In the genomic region with DNA sequence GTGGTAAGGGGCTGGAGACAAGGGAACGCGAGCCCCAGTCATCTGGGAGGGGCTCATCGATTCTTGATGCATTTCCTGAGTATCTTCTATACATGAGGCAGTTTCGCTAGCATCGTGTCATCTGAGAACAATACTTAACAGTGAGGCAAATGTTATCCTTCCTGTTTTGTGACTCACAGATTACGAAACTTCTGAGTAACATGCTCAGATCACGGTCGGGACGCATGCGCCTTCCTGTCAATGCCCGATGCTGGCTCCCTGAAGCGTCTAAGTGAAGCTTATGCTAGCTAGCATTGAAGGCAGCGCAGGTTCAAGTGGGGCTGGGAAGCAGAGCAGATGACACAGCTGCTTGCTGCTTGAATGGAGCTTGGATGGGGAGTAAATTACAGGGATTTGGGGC, we compare ENCODE assay signal across 10 mouse cellular contexts. TPM values are rescaled to one million over a fixed set of nuclear protein-coding genes. Genes with fewer than 3 reads are reported as not detected.
A peak's percentile ranks its signal among the peaks of the same experiment; 100 is the strongest.
DNase-seq lines count a peak whose midpoint lies in the region; ATAC-seq and TF ChIP-seq lines count a peak whose summit lies in the region.
"Had no signal": no experiment of that assay in that cellular context is flagged by ENCODE, and none has a peak within 500 bp of the region (broad histone marks: within the 10 kb centered on the region; RNA-seq: fewer than 3 reads in every experiment).

No protein-coding gene starts in this region.

- H3K4me1 ChIP-seq in CH12.LX (ENCODE audit: control insufficient read depth in 1 of 2, insufficient read depth in 2 of 2) = peaks cover 26 to 48% of the 10 kb centered on the region in 2 experiments
- peaks cover 3% of the 10 kb centered on the region; the same call in 1 of the 2 replicates for H3K4me1 ChIP-seq in lung, adult 2 months (ENCODE audit: control insufficient read depth, insufficient read depth, low read length)
- peaks cover 3% of the 10 kb centered on the region; the same call in 1 of the 2 replicates for H3K4me1 ChIP-seq in stomach, embryonic 15.5 days
- H3K4me1 ChIP-seq: embryonic facial prominence, embryonic 15.5 days; neural tube, embryonic 13.5 days had no signal

- H3K27me3 ChIP-seq in CH12.LX (replicated peaks) = no peaks in the 10 kb centered on the region
- H3K27me3 ChIP-seq in stomach, embryonic 15.5 days (replicated peaks) = no peaks in the 10 kb centered on the region
- H3K27me3 ChIP-seq: embryonic facial prominence, embryonic 15.5 days; neural tube, embryonic 13.5 days had no signal

- WGBS in lung, adult 2 months = 19% methylated on average over 13 of the region's 13 CpGs
- WGBS in stomach, embryonic 15.5 days = 59% methylated on average over 13 of the region's 13 CpGs

- peak overlapping the region; percentile 81 for H3K4me2 ChIP-seq in CH12.LX (ENCODE audit: insufficient read depth, low read depth, poor library complexity, severe bottlenecking)
- peak overlapping the region; percentile 13; the same call in 1 of the 2 replicates for H3K4me2 ChIP-seq in stomach, embryonic 15.5 days
- H3K4me2 ChIP-seq: embryonic facial prominence, embryonic 15.5 days; neural tube, embryonic 13.5 days had no signal

- no peak; the same call in none of the 2 replicates for TF ChIP-seq POLR2A in CH12.LX (IDR thresholded peaks at IDR 0.05; ENCODE audit: low read depth, low read length)
- no peak for TF ChIP-seq POLR2A in lung, adult 2 months (IDR thresholded peaks at IDR 0.05; ENCODE audit: borderline replicate concordance, extremely low read depth, low read depth, low read length)

- peaks cover 0 to 8% of the 10 kb centered on the region in 2 experiments for H3K36me3 ChIP-seq in CH12.LX (replicated peaks in 1 of 2; ENCODE audit: control insufficient read depth in 1 of 2, insufficient read depth in 1 of 2, low read length in 1 of 2)
- no peaks in the 10 kb centered on the region for H3K36me3 ChIP-seq in stomach, embryonic 15.5 days
- H3K36me3 ChIP-seq: embryonic facial prominence, embryonic 15.5 days had no signal

- no peak for TF ChIP-seq RAD21 in CH12.LX (IDR thresholded peaks at IDR 0.05; ENCODE audit: low read depth, low read length)

- TF ChIP-seq CTCF in CH12.LX (conservative IDR thresholded peaks at IDR 0.05 in 1 of 2, IDR thresholded peaks at IDR 0.05 in 1 of 2; ENCODE audit: low read depth in 2 of 2, low read length in 2 of 2) = no peak
- no peak for TF ChIP-seq CTCF in lung, adult 2 months (IDR thresholded peaks at IDR 0.05; ENCODE audit: insufficient read depth, low read length)

- no peak for ATAC-seq in stomach, embryonic 15.5 days (ENCODE audit: insufficient read depth, low FRiP score, low read depth)

- DNase-seq in 416B (ENCODE audit: low read depth) (peak; percentile 96), CH12.LX (ENCODE audit: extremely low read depth) (peak; percentile 74)
- DNase-seq in gonadal fat pad, adult 2 months (ENCODE audit: low read depth) = peak; percentile 41
- DNase-seq in lung, adult 2 months = peak; percentile 19
- DNase-seq in right cerebral cortex, adult 18-20 months = no peak
- no peak for DNase-seq in cerebellum, adult 11-12 months
- DNase-seq in cerebellum, adult 18-20 months = no peak

- peak overlapping the region; percentile 16; the same call in 1 of the 2 replicates for H3K9ac ChIP-seq in CH12.LX (ENCODE audit: insufficient read depth, low read depth)
- no peak overlapping the region for H3K9ac ChIP-seq in stomach, embryonic 15.5 days
- H3K9ac ChIP-seq: embryonic facial prominence, embryonic 15.5 days; neural tube, embryonic 13.5 days had no signal

- no peaks in the 10 kb centered on the region for H3K9me3 ChIP-seq in CH12.LX (replicated peaks; ENCODE audit: low read length)
- H3K9me3 ChIP-seq in stomach, embryonic 15.5 days = no peaks in the 10 kb centered on the region
- H3K9me3 ChIP-seq: embryonic facial prominence, embryonic 15.5 days; neural tube, embryonic 13.5 days had no signal

- H3K79me2 ChIP-seq in CH12.LX (replicated peaks; ENCODE audit: control insufficient read depth, extremely low read depth, insufficient read depth, poor library complexity, severe bottlenecking) = no peaks in the 10 kb centered on the region

- H3K27ac ChIP-seq in CH12.LX (ENCODE audit: insufficient read depth, low read depth) = peak overlapping the region; percentile 48
- no peak overlapping the region for H3K27ac ChIP-seq in stomach, embryonic 15.5 days
- H3K27ac ChIP-seq: embryonic facial prominence, embryonic 15.5 days; neural tube, embryonic 13.5 days had no signal

- dilution Hi-C loops in CH12.LX (cut with MboI; ENCODE audit: extremely low pct_ligation_motif_present, extremely low pct_unique_long_range_greater_than_20kb, low sequenced_read_pairs) = no loop called here

- no peak overlapping the region for H3K4me3 ChIP-seq in CH12.LX (replicated peaks in 1 of 3; ENCODE audit: low read depth in 2 of 3, low read length in 2 of 3, poor library complexity in 1 of 3)
- H3K4me3 ChIP-seq in lung, adult 2 months (replicated peaks; ENCODE audit: extremely low read depth, low read depth, low read length) = peak overlapping the region; percentile 33
- no peak overlapping the region for H3K4me3 ChIP-seq in stomach, embryonic 15.5 days (replicated peaks)
- H3K4me3 ChIP-seq: embryonic facial prominence, embryonic 15.5 days; neural tube, embryonic 13.5 days had no signal

- TF ChIP-seq EP300 in CH12.LX (IDR thresholded peaks at IDR 0.05; ENCODE audit: low read length) = no peak; the same call in none of the 2 replicates

- in situ Hi-C loops in CH12.LX (cut with MboI; ENCODE audit: low pct_ligation_motif_present, low pct_unique_long_range_greater_than_20kb, low sequenced_read_pairs) = loop anchor here (5.0 to 10.0 kb wide), 2 partner anchors 148 to 256 kb away; no protein-coding TSS in a partner anchor

TF ChIP-seq in CH12.LX, 34 proteins besides CTCF, POLR2A, EP300 and RAD21 (continues in another document):
- TF ChIP-seq USF1 (IDR thresholded peaks at IDR 0.05; ENCODE audit: low read depth, low read length) (no peak), HCFC1 (IDR thresholded peaks at IDR 0.05; ENCODE audit: low read depth, low read length) (peak; percentile 20; the same call in 1 of the 2 replicates), JUND (conservative IDR thresholded peaks at IDR 0.05; ENCODE audit: low read depth, low read length) (peak; percentile 67), UBTF (IDR thresholded peaks at IDR 0.05; ENCODE audit: low read depth, low read length) (no peak), ZC3H11A (IDR thresholded peaks at IDR 0.05; ENCODE audit: low read depth, low read length) (no peak), POLR2AphosphoS2 (IDR thresholded peaks at IDR 0.05; ENCODE audit: low read depth, low read length) (no peak), NELFE (IDR thresholded peaks at IDR 0.05; ENCODE audit: low read depth, low read length) (no peak), MEF2A (IDR thresholded peaks at IDR 0.05; ENCODE audit: borderline replicate concordance, low read depth, low read length) (no peak), RCOR1 (conservative IDR thresholded peaks at IDR 0.05; ENCODE audit: low read depth, low read length) (0 out of 2 replicates have a peak, but pooled peaks have one; percentile 25), MAX (IDR thresholded peaks at IDR 0.05; ENCODE audit: low read length) (peak; percentile 87), USF2 (conservative IDR thresholded peaks at IDR 0.05; ENCODE audit: low read depth, low read length) (no peak), CHD2 (IDR thresholded peaks at IDR 0.05; ENCODE audit: low read length) (no peak), MXI1 (IDR thresholded peaks at IDR 0.05; ENCODE audit: low read depth, low read length) (peak; percentile 80), MAZ (IDR thresholded peaks at IDR 0.05; ENCODE audit: low read depth, low read length) (peak; percentile 65; the same call in 1 of the 2 replicates), PAX5 (IDR thresholded peaks at IDR 0.05; ENCODE audit: low read length) (no peak), NRF1 (IDR thresholded peaks at IDR 0.05; ENCODE audit: low read depth, low read length) (peak; percentile 90), ETS1 (conservative IDR thresholded peaks at IDR 0.05; ENCODE audit: low read depth, low read length) (peak; percentile 83), ZNF384 (IDR thresholded peaks at IDR 0.05; ENCODE audit: low read depth, low read length) (no peak), TBP (conservative IDR thresholded peaks at IDR 0.05; ENCODE audit: low read depth, low read length) (0 out of 2 replicates have a peak, but pooled peaks have one; percentile 40), TCF12 (IDR thresholded peaks at IDR 0.05; ENCODE audit: low read depth, low read length) (peak; percentile 28; the same call in 1 of the 2 replicates), ZKSCAN1 (IDR thresholded peaks at IDR 0.05; ENCODE audit: borderline replicate concordance, low read depth, low read length) (no peak), MYC (IDR thresholded peaks at IDR 0.05; ENCODE audit: low read depth, low read length) (peak; percentile 89), SMC3 (IDR thresholded peaks at IDR 0.05; ENCODE audit: low read depth, low read length) (0 out of 2 replicates have a peak, but pooled peaks have one; percentile 6), KAT2A (IDR thresholded peaks at IDR 0.05; ENCODE audit: insufficient replicate concordance, low read length) (no peak), MAFK (IDR thresholded peaks at IDR 0.05; ENCODE audit: insufficient replicate concordance, low read length) (peak; percentile 26; the same call in 1 of the 2 replicates), CHD1 (IDR thresholded peaks at IDR 0.05; ENCODE audit: low read depth, low read length) (no peak), IRF4 (IDR thresholded peaks at IDR 0.05; ENCODE audit: low read depth, low read length) (peak; percentile 77), ZMIZ1 (IDR thresholded peaks at IDR 0.05; ENCODE audit: low read depth, low read length) (no peak), SIN3A (IDR thresholded peaks at IDR 0.05; ENCODE audit: low read length) (peak; percentile 52; the same call in 1 of the 2 replicates)

RNA-seq across cellular contexts. Expression of a gene that starts 35.8 kb away (rescaled TPM):
- total RNA-seq in CH12.LX (2012; rRNA removed) = 17.6 and 18.3 TPM in 2 replicates
- 14.9 and 17.4 TPM in 2 replicates for total RNA-seq in CH12.LX (2014; rRNA removed)
- 21.0 and 24.4 TPM in 2 replicates for polyA plus RNA-seq in CH12.LX (2012; ENCODE audit: insufficient read length, low read depth)
- polyA plus RNA-seq in gonadal fat pad, adult 2 months (2012; rRNA removed) = 15.9 and 16.0 TPM in 2 replicates
- polyA plus RNA-seq in lung, adult 2 months (2012; rRNA removed) = 15.8 and 16.8 TPM in 2 replicates
- 21.1 TPM in 2 replicates for polyA plus RNA-seq in stomach, embryonic 15.5 days (2015; fragmentation: Nextera tagmentation; extraction: Ambion mirVana)

RNA-seq across cellular contexts. Expression of a gene that starts 42.5 kb away (rescaled TPM):
- total RNA-seq in CH12.LX (2012; rRNA removed) = 1.6 and 3.3 TPM in 2 replicates
- total RNA-seq in CH12.LX (2014; rRNA removed) = 8.3 and 14.7 TPM in 2 replicates
- polyA plus RNA-seq in CH12.LX (2012; ENCODE audit: insufficient read length, low read depth) = 2.6 and 3.4 TPM in 2 replicates
- polyA plus RNA-seq in gonadal fat pad, adult 2 months (2012; rRNA removed) = 82.2 and 198 TPM in 2 replicates
- polyA plus RNA-seq in lung, adult 2 months (2012; rRNA removed) = 16.9 and 29.8 TPM in 2 replicates
- polyA plus RNA-seq in stomach, embryonic 15.5 days (2015; fragmentation: Nextera tagmentation; extraction: Ambion mirVana) = 8.1 and 9.1 TPM in 2 replicates
- polyA plus RNA-seq: neural tube, embryonic 13.5 days had no signal

Comparison
In these comparisons a context has a peak if more than half of its experiments do, and no peak if none do; other contexts are left out.
1. DNase-seq: peak in 416B (single experiment), CH12.LX (single experiment), gonadal fat pad, adult 2 months (single experiment) and lung, adult 2 months (single experiment); none in right cerebral cortex, adult 18-20 months (single experiment), cerebellum, adult 11-12 months (single experiment) and cerebellum, adult 18-20 months (0 of 2).